Mouse (Mus musculus) forebrain, embryonic 13.5 days (tissue): ENCODE results near the gene Plcb1. TPM values are rescaled to one million over a fixed set of nuclear protein-coding genes. Genes with fewer than 3 reads are reported as not detected.

Experiments
- ATAC-seq: fragments of 200-750 bp; cut with Nextera tagmentation; 2 replicates; pipeline ENCODE4 v1.8.0; 2017
- H3K27ac ChIP-seq: fragments of 300-500 bp; sonication (generic); 2 replicates; pipeline ENCODE4 v1.5.1; 2015; ENCODE audit warnings: inconsistent platforms, mild to moderate bottlenecking, moderate library complexity
- H3K27me3 ChIP-seq: fragments of 300-500 bp; sonication (generic); 2 replicates; pipeline ENCODE4 v1.6.1; 2015; ENCODE audit warnings: mild to moderate bottlenecking, inconsistent platforms
- H3K36me3 ChIP-seq: fragments of 300-500 bp; sonication (generic); 2 replicates; pipeline ENCODE4 v1.6.1; 2015; ENCODE audit warnings: mild to moderate bottlenecking, inconsistent platforms; ENCODE audit not compliant: poor library complexity, severe bottlenecking
- H3K4me1 ChIP-seq: fragments of 300-500 bp; sonication (generic); 2 replicates; pipeline ENCODE4 v1.6.1; 2015; ENCODE audit warnings: inconsistent platforms
- H3K4me2 ChIP-seq: fragments of 300-500 bp; sonication (generic); 2 replicates; pipeline ENCODE4 v1.6.1; 2015; ENCODE audit warnings: inconsistent platforms, mild to moderate bottlenecking, moderate library complexity
- H3K4me3 ChIP-seq: fragments of 300-500 bp; sonication (generic); 2 replicates; pipeline ENCODE4 v1.5.1; 2015; ENCODE audit warnings: mild to moderate bottlenecking, inconsistent platforms
- H3K9ac ChIP-seq: fragments of 300-500 bp; sonication (generic); 2 replicates; pipeline ENCODE4 v1.6.1; 2015; ENCODE audit warnings: mild to moderate bottlenecking, inconsistent platforms
- H3K9me3 ChIP-seq: fragments of 300-500 bp; sonication (generic); replicated peaks from 2 replicates; pipeline ENCODE4 v1.6.1; 2016; ENCODE audit warnings: inconsistent platforms
- WGBS: fragments of 180-500 bp; shearing (Covaris S2); methylation state at CpG from one replicate; pipeline ENCODE4 v1.1.7; 2015; 5-methylcytosine and 5-hydroxymethylcytosine counted together
- polyA plus RNA-seq: library from polyadenylated mRNA; unstranded; fragments of >200 nt; fragmentation: Nextera tagmentation; extraction: Ambion mirVana; gene quantifications from 2 replicates; pipeline ENCODE4 v1.2.1, GENCODE M21; 2015

The Plcb1 gene
- polyA plus RNA-seq, 1 experiment from 2014 or later, result 27.3 TPM

DNA sequence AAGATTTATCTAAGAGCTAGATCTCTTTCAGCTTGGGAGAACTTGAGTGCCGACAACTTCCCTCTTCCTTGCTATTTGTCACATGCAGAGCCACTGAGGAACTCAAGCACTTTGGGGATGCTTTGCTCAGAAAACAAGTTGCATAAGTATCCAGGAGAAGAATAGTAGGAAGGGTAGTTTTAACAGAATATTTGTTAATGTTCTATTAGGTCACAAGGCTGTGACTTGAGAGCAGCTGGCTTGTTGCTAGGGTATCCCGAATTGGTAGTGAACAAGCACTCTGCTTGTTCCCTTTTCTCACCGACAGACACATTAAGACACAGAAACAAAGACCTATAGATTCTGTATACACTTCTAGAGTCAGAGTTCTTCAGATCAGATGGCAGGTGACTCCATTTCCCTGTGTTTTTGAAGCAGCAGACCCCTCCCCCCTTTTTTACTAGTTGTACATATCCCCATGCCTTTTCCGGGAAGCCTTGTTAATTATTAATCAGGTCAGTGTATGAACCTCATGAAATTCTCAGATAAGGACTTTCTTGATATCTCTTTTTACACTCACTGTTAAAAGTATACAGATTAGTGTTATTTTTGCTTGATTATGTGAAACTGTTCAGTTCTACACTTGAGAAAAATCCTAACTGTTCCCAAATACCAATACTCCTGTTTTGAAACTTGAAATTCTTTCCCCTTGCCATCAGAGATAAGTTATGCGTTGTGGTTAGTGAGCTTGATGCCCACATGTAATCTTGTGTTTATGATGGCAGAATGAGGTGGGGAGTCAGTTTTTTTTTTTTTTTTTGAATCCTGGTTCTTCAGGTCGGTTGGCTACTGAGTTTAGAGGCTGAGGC lies 58.7 kb downstream of the Plcb1 start:
- no peak overlapping the region for H3K9ac ChIP-seq
- no peak overlapping the region for H3K27ac ChIP-seq
- no peaks in the 10 kb centered on the region for H3K4me1 ChIP-seq
- H3K4me2 ChIP-seq, result no peak overlapping the region
- 73% methylated on average over 6 of the region's 6 CpGs for WGBS
- H3K36me3 ChIP-seq, result no peaks in the 10 kb centered on the region
- H3K27me3 ChIP-seq, result no peaks in the 10 kb centered on the region
- ATAC-seq, result no peak
- no peak overlapping the region for H3K4me3 ChIP-seq
- no peaks in the 10 kb centered on the region for H3K9me3 ChIP-seq

DNA sequence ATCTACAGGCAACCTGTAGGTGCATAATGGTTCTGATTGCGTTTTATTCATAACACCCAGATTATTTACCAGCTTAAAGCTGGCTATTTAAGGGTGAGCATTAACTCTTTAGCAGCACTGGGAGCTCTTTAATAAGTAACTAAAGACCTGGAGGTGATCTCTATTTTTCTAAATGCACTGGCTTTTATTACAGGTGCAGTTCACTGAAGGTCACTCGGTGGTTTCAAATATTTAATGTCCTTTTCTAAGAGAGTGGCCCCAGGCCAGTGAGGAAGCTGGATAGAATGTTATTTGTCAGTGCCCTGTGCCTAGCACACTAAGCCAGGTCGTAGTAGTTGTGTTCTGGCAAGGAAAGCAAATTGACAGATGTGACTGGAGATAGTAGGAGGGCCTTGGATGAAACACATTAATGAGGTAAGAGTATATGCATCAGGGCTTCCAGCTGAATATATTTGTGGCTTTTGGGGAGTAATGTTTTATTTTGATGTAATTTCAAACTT lies 59.4 kb downstream of the Plcb1 start:
- no peak overlapping the region for H3K4me3 ChIP-seq
- H3K27me3 ChIP-seq, result no peaks in the 10 kb centered on the region
- H3K4me2 ChIP-seq, result no peak overlapping the region
- 71% methylated on average over 3 of the region's 3 CpGs for WGBS
- no peak overlapping the region for H3K9ac ChIP-seq
- no peaks in the 10 kb centered on the region for H3K9me3 ChIP-seq
- no peaks in the 10 kb centered on the region for H3K4me1 ChIP-seq
- H3K27ac ChIP-seq, result no peak overlapping the region
- H3K36me3 ChIP-seq, result no peaks in the 10 kb centered on the region
- ATAC-seq, result no peak

DNA sequence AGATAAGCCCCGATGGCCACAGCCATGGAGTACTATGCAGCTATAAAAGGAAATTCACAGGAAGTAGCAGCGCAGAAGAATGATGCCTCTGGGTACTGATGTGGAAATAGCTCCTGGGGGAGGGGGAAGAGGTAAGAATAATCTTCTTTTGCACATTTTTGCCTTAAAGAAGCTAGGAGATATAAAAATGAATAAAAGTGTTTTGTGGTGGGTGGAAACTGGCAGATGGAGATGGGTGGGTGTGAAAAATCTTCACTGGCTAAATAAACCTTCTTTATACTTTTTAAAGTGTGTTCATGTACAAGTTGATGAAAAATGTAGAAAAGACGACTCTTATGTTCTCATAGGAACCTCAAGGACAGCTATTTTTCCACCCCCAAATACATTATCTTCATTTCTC lies 60.7 kb downstream of the Plcb1 start:
- no peaks in the 10 kb centered on the region for H3K4me1 ChIP-seq
- no peaks in the 10 kb centered on the region for H3K9me3 ChIP-seq
- no peak overlapping the region for H3K4me2 ChIP-seq
- ATAC-seq, result no peak
- 91% methylated on average over 3 of the region's 3 CpGs for WGBS
- no peak overlapping the region for H3K9ac ChIP-seq
- H3K27me3 ChIP-seq, result no peaks in the 10 kb centered on the region
- H3K36me3 ChIP-seq, result no peaks in the 10 kb centered on the region
- no peak overlapping the region for H3K4me3 ChIP-seq
- H3K27ac ChIP-seq, result no peak overlapping the region

DNA sequence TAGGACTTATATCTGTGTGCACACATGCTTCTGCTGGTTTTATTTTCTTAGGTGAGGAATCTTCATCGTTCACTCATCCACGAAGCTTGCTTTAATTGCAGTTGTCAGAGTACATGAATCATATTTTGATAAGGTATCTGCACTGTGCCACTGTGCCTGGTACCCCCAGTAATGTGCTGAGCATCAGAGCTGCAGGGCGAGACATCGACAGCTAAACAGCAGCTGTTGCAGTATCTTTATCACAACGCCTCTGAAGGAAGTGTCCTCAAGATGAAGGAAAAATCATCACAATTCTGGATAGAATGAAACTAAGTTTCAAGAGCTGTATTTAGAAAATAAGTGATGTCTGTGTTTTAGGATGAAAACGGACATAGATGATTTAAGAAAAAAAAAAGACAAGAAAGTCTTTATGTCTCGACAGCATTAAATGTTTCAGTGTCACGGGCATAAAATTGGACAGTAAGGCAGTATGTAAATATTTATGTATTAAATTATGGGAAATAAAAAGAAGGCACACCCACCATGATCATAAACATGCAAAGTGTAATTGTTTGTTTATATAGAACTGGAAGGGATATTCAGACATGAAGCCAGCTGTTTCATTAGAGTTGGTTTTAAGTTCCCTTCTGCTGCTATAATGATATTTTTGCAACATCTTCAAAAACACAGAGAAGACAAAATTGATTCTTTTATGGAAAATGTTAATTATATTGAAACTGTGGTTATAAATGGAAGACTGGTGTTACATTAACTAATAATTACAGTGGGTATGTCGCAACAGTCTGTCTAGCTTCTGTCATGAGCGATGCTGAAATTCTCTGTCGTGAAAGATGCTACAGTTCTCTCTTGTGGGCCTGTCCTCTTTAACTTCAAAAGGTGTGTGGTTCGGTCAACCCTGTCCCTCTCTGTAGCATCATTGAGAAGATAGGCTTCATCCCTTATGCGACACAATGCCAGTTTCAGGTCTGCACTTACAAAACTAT lies 65.6 kb downstream of the Plcb1 start:
- H3K4me2 ChIP-seq, result no peak overlapping the region
- 85% methylated on average over 13 of the region's 13 CpGs for WGBS
- ATAC-seq, result no peak
- no peak overlapping the region for H3K4me3 ChIP-seq
- H3K9ac ChIP-seq, result no peak overlapping the region
- no peaks in the 10 kb centered on the region for H3K27me3 ChIP-seq
- no peak overlapping the region for H3K27ac ChIP-seq
- no peaks in the 10 kb centered on the region for H3K9me3 ChIP-seq
- H3K36me3 ChIP-seq, result no peaks in the 10 kb centered on the region
- H3K4me1 ChIP-seq, result 0 out of 2 replicates have a peak, but pooled peaks cover 6% of the 10 kb centered on the region

DNA sequence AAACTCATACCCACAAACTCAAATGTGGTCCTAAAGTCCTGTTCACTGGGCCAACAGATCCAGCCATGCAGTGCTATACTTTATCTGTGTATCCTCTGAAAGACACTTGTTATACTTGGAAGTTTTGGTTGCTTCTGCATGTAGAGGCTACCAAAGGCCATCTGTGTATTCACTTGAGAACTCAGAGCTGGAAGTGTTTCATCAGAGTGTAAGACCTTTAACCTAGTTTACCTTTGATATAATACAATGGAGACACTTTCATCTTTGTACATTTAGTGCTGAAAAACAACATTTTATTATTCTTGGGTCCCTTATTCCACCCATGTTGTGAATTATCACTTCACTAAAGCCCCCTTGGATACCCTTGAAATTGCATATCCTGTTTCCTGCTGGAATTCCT lies 70.4 kb downstream of the Plcb1 start:
- no peak for ATAC-seq
- H3K27me3 ChIP-seq, result no peaks in the 10 kb centered on the region
- 0 out of 2 replicates have a peak, but pooled peaks cover 6% of the 10 kb centered on the region for H3K4me1 ChIP-seq
- no peaks in the 10 kb centered on the region for H3K9me3 ChIP-seq
- H3K36me3 ChIP-seq, result no peaks in the 10 kb centered on the region
- H3K4me3 ChIP-seq, result no peak overlapping the region
- H3K4me2 ChIP-seq, result no peak overlapping the region
- no peak overlapping the region for H3K9ac ChIP-seq
- H3K27ac ChIP-seq, result no peak overlapping the region

DNA sequence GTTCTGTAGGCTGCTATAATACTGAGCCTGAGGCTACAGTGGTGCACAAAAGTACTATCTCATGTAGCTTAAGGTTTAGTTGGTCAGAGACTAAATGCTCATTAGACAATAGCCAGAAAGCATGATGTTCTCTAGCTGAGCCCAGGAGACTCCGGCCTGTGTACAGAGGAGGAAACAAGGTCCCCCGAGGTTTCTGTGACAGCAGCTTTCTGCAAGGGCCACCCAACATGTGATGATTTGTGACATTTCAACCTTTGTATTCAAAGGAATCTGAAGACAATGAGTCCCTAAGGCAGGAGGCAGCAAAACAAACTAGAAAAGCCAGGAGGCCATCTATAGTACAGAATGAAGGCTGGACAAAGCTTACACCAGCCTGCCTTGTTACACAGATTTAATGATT lies 70.8 kb downstream of the Plcb1 start:
- WGBS, result 31% methylated on average over 2 of the region's 2 CpGs
- Histone ChIP-seq H3K9me3 (no peaks in the 10 kb centered on the region), H3K4me1 (0 out of 2 replicates have a peak, but pooled peaks cover 6% of the 10 kb centered on the region), H3K27me3 (no peaks in the 10 kb centered on the region), H3K4me3 (no peak overlapping the region), H3K4me2 (no peak overlapping the region), H3K36me3 (no peaks in the 10 kb centered on the region), H3K9ac (no peak overlapping the region), H3K27ac (no peak overlapping the region)
- ATAC-seq, result no peak

DNA sequence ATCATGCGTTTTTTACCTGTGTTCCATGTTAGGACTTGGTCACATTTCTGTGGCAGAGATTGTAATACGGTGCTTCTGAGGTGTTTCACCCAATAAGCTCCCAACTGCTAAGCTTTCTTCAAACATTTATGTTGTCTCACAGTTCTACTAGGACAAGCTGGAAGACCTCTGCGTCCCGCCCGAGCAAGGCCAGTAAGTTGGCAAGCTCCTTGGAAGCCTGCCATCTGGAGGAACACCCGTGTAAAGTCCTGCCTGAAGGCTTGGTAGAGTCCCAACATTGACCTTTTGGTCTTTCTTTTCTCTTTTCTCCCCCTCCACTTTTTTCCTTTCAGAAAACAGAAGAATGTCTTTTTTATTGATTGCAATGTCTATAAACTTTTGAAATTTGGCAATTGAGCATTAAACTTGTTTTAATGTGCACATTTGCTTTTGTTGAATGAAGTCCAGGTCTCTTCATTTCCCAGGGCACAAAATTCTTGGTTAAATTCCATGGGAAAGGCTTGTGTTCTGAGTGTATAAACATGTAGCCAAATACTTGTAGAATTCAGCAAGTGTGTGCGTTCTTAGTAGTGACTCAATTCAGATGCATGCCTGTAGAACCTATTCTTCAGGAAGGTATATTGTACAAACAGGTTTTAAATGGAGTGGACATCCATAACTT lies 79.2 kb downstream of the Plcb1 start:
- no peak for ATAC-seq
- WGBS, result 85% methylated on average over 7 of the region's 7 CpGs
- Histone ChIP-seq H3K4me3 (no peak overlapping the region), H3K9me3 (no peaks in the 10 kb centered on the region), H3K9ac (no peak overlapping the region), H3K4me1 (no peaks in the 10 kb centered on the region), H3K27ac (no peak overlapping the region), H3K27me3 (no peaks in the 10 kb centered on the region), H3K4me2 (no peak overlapping the region), H3K36me3 (no peaks in the 10 kb centered on the region)

DNA sequence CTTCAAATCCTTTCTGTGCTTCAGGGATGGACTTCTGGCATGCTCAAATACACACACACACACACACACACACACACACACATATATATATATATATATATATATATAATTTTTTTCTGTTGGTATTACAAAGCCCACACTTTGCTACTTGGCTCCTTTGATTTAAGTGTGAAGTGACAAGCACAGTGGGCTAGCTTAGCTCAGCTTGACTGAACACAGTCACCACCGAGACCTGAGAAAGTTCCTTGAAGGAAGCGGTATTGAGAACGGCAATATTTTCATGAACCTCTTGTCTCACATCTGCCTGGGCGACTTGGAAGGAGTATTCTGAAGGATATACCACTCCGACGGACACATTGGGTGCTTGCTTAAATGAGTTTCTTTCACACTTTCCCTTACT lies 81.5 kb downstream of the Plcb1 start:
- H3K9ac ChIP-seq, result no peak overlapping the region
- no peak overlapping the region for H3K4me2 ChIP-seq
- no peaks in the 10 kb centered on the region for H3K9me3 ChIP-seq
- H3K27me3 ChIP-seq, result no peaks in the 10 kb centered on the region
- no peak overlapping the region for H3K27ac ChIP-seq
- no peak for ATAC-seq
- WGBS, result 87% methylated on average over 6 of the region's 6 CpGs
- H3K4me1 ChIP-seq, result peaks cover 11% of the 10 kb centered on the region; the same call in 1 of the 2 replicates
- H3K4me3 ChIP-seq, result no peak overlapping the region
- H3K36me3 ChIP-seq, result no peaks in the 10 kb centered on the region

DNA sequence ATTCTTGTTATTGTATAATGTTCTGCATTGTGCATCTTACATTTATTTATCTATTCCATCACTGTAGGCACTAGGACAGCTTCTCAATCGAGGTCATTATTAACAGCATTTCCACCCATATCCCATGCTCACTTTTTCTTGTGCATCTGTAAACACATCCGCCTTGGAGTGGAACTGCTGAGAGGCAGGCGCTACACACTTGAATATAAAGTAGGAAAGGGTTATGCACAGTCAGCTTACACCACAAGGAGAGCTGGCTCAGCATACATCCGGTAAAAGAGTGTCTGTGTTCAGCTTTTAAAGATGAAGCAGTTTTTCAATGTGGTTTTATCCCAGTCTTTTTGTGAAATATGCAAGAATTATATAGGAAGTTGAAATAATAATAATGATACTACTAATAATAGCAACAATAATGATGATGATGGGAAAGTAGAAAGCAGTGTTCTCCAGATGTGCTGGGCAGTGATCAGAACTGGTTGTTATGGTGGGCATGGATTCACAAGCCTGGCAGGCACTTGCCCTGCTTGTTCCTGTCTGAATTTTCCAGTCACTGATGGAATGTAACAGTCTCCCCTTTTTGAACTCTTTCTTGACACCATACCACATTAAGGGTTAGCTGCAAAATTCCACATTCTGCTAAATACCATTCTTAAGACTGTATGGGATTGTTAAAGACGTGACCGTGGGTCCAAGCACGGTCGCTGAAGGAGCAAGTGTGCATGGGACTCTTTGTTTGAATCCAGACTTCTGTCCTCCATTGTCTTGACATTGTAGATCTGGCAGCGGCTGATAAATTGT lies 86.0 kb downstream of the Plcb1 start:
- no peak overlapping the region for H3K9ac ChIP-seq
- 58% methylated on average over 9 of the region's 9 CpGs for WGBS

DNA sequence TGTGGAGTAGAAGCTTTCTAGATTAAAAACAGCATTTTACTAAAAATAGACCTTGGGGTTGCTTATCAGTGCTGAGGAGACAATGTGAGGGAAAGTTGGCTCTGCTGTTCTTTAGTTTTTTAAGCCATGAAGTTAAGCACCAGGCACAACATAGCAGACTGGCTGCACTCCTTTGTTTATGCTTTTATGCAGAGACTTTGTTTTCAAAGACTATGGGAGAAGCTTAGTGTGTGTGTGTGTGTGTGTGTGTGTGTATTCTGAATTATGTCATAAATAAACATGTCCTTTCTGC lies 86.6 kb downstream of the Plcb1 start:
- no peaks in the 10 kb centered on the region for H3K36me3 ChIP-seq
- no peak overlapping the region for H3K27ac ChIP-seq
- H3K4me1 ChIP-seq, result peaks cover 13% of the 10 kb centered on the region; the same call in 1 of the 2 replicates
- no peaks in the 10 kb centered on the region for H3K9me3 ChIP-seq
- H3K9ac ChIP-seq, result no peak overlapping the region
- no peaks in the 10 kb centered on the region for H3K27me3 ChIP-seq
- no peak overlapping the region for H3K4me2 ChIP-seq
- no peak overlapping the region for H3K4me3 ChIP-seq
- no peak for ATAC-seq

More for the DNA sequence above, 86.0 kb downstream of the Plcb1 start:
- Histone ChIP-seq H3K4me2 (no peak overlapping the region), H3K4me3 (no peak overlapping the region), H3K27me3 (no peaks in the 10 kb centered on the region), H3K36me3 (no peaks in the 10 kb centered on the region), H3K27ac (no peak overlapping the region), H3K4me1 (peaks cover 13% of the 10 kb centered on the region; the same call in 1 of the 2 replicates), H3K9me3 (no peaks in the 10 kb centered on the region)
- peak; percentile 75; the same call in 1 of the 2 replicates for ATAC-seq

DNA sequence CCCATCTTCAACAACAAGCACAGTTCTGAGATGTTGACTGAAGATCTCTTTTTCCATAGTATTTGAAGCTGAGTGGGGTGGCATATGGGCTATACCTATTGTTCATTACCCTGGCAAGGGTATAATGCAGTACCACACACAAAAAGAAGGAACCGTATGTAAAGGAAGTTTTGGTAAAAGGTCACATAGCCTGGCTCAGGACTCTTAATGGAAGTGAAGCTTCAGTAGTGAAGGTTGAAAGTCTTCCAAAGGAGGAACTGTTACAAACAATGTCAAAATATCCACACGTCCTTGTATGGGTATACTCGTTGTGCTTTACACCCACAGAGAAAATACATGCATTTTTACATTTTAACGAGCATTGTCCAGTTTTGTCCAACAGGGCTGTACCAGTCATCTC lies 91.3 kb downstream of the Plcb1 start:
- WGBS, result 73% methylated on average over 4 of the region's 4 CpGs
- Histone ChIP-seq H3K4me3 (no peak overlapping the region), H3K9me3 (no peaks in the 10 kb centered on the region), H3K27me3 (no peaks in the 10 kb centered on the region), H3K4me2 (no peak overlapping the region), H3K36me3 (no peaks in the 10 kb centered on the region), H3K9ac (no peak overlapping the region), H3K27ac (no peak overlapping the region), H3K4me1 (0 out of 2 replicates have a peak, but pooled peaks cover 4% of the 10 kb centered on the region)
- no peak for ATAC-seq
